Mouse (Mus musculus): ENCODE results near the gene Cipc. TPM values are rescaled to one million over a fixed set of nuclear protein-coding genes. Genes with fewer than 3 reads are reported as not detected.

Gene Cipc
- polyA plus RNA-seq, 1 experiment from 2014 or later: 22.7 TPM

DNA sequence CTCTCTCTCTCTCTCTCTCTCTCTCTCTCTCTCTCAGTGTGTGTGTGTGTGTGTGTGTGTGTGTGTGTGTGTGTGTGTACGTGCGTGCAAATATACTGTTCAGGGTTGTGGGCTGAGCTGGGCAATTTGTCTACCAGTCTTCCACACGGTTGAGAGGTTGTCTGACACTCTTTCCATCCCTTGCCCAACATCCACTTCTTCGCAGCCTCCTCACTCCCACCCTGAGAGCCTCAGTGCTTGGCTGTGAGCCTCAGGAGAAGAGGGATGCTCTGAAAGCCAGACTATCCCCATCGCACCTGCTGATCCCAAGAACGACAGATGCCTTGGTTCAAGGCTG is 54.0 kb downstream of the Cipc start:
- H3K27me3 ChIP-seq: no peaks in the 10 kb centered on the region
- H3K4me3 ChIP-seq (replicated peaks): no peak overlapping the region
- no peaks in the 10 kb centered on the region for H3K36me3 ChIP-seq
- no peak overlapping the region for H3K4me2 ChIP-seq
- H3K9ac ChIP-seq: no peak overlapping the region
- H3K9me3 ChIP-seq (replicated peaks): no peaks in the 10 kb centered on the region
- ATAC-seq (replicated peaks; ENCODE audit: low FRiP score): no peak
- no peaks in the 10 kb centered on the region for H3K4me1 ChIP-seq
- 43% methylated on average over 6 of the region's 6 CpGs for WGBS
- no peak overlapping the region for H3K27ac ChIP-seq

DNA sequence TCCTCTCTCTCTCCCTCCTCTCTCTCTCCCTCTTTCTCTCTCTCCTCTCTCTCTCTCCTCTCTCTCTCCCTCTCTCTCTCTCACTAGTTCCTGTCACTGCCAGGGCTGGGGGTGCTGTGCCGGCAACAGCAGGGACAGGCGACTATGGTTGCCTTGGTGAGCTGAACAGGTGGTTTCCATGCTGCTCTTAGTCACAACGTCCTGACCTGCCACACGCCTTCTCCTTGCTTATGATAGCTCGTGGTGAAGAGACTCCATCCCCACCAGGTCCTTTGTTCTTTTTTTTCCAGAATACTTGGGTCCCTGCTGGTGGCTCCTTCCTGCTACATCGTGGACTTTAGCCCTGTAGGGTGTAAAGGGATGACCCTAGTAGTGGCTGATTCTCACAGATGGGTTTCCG is 55.4 kb downstream of the Cipc start:
- Histone ChIP-seq H3K9ac (no peak overlapping the region), H3K4me2 (no peak overlapping the region), H3K36me3 (no peaks in the 10 kb centered on the region), H3K9me3 (replicated peaks) (no peaks in the 10 kb centered on the region), H3K4me1 (no peaks in the 10 kb centered on the region), H3K27me3 (no peaks in the 10 kb centered on the region), H3K27ac (no peak overlapping the region), H3K4me3 (replicated peaks) (no peak overlapping the region)
- WGBS: 55% methylated on average over 7 of the region's 7 CpGs
- no peak for ATAC-seq (replicated peaks; ENCODE audit: low FRiP score)

DNA sequence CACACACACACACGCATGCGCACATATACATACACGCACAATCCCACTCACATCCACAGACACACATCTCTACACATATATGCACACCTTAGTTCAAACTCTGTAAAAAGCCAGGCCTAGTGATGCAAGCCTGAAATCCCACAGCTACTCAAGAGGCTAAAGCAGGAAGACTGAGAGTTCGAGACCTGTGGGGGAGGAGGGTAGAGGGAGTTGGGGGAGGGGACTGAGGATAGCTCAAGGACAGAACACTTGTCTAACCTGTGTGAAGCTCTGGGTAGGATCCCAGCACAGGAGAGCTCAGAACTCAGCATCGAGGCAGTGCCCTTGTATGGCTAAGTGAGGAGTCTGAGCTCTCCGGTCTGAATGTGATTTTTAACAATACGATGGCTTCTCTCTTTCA is 56.0 kb downstream of the Cipc start:
- WGBS: 63% methylated on average over 7 of the region's 7 CpGs
- Histone ChIP-seq H3K27ac (no peak overlapping the region), H3K9me3 (replicated peaks) (no peaks in the 10 kb centered on the region), H3K36me3 (no peaks in the 10 kb centered on the region), H3K27me3 (no peaks in the 10 kb centered on the region), H3K4me2 (no peak overlapping the region), H3K4me1 (no peaks in the 10 kb centered on the region), H3K9ac (no peak overlapping the region), H3K4me3 (replicated peaks) (no peak overlapping the region)
- ATAC-seq (replicated peaks; ENCODE audit: low FRiP score): no peak

DNA sequence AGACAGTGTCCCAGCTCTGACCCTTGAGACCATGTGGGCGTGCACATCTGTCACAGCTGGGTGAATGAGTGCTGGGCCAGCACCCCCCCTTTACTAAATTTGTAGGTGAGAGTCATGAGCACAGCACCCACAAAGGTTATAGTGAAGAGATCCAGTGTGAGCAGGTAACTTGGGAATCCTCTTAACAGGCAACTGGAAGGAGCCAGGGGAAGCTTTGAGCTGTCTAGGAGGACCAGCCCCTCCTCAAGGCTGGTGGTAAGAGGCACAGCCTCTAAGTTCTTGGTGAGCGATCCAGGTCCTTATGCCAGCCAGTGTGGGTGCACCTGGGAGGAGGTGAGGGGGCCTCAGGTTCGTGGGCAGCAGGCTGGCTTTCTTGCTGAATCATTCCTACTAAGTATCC is 56.8 kb downstream of the Cipc start:
- H3K36me3 ChIP-seq: no peaks in the 10 kb centered on the region
- H3K27me3 ChIP-seq: no peaks in the 10 kb centered on the region
- 54% methylated on average over 3 of the region's 3 CpGs for WGBS
- no peak overlapping the region for H3K9ac ChIP-seq
- no peak overlapping the region for H3K4me2 ChIP-seq
- H3K4me3 ChIP-seq (replicated peaks): no peak overlapping the region
- no peak for ATAC-seq (replicated peaks; ENCODE audit: low FRiP score)
- no peaks in the 10 kb centered on the region for H3K9me3 ChIP-seq (replicated peaks)
- H3K4me1 ChIP-seq: no peaks in the 10 kb centered on the region
- no peak overlapping the region for H3K27ac ChIP-seq

- Histone ChIP-seq H3K4me2 (no peak overlapping the region), H3K27me3 (peaks cover 4% of the 10 kb centered on the region; the same call in 1 of the 2 replicates), H3K4me1 (no peaks in the 10 kb centered on the region), H3K9ac (no peak overlapping the region), H3K36me3 (no peaks in the 10 kb centered on the region), H3K9me3 (replicated peaks) (no peaks in the 10 kb centered on the region), H3K27ac (no peak overlapping the region), H3K4me3 (replicated peaks) (no peak overlapping the region)
- ATAC-seq (replicated peaks; ENCODE audit: low FRiP score): no peak
- WGBS: 86% methylated on average over 4 of the region's 4 CpGs
Measured at GRCm38 (mm10) chr12:87004596-87004995, 57.8 kb downstream of the Cipc start.

Other genes starting within 250 kb of the Cipc start
- gene Angel1, start 220.6 kb upstream of the Cipc start, polyA plus RNA-seq (2015; fragmentation: Nextera tagmentation; extraction: Ambion mirVana): 8.5 and 10.2 TPM in 2 replicates
- gene Lrrc74a, start 212.7 kb upstream of the Cipc start, polyA plus RNA-seq (2015; fragmentation: Nextera tagmentation; extraction: Ambion mirVana): not detected in 2 replicates
- 40.7 and 43.9 TPM in 2 replicates for gene Irf2bpl, start 62.2 kb upstream of the Cipc start, polyA plus RNA-seq (2015; fragmentation: Nextera tagmentation; extraction: Ambion mirVana)
- 0.08 TPM in 1 of 2 replicates, not detected in the other for gene Zdhhc22, start 43.4 kb downstream of the Cipc start, polyA plus RNA-seq (2015; fragmentation: Nextera tagmentation; extraction: Ambion mirVana)
- gene Tmem63c, start 74.3 kb downstream of the Cipc start, polyA plus RNA-seq (2015; fragmentation: Nextera tagmentation; extraction: Ambion mirVana): 0.06 and 0.10 TPM in 2 replicates
- 0.69 and 0.74 TPM in 2 replicates for gene Ngb, start 155.5 kb downstream of the Cipc start, polyA plus RNA-seq (2015; fragmentation: Nextera tagmentation; extraction: Ambion mirVana)
- 43.9 and 56.1 TPM in 2 replicates for gene Gstz1, start 200.1 kb downstream of the Cipc start, polyA plus RNA-seq (2015; fragmentation: Nextera tagmentation; extraction: Ambion mirVana)
- 18.5 and 19.0 TPM in 2 replicates for gene Pomt2, start 200.9 kb downstream of the Cipc start, polyA plus RNA-seq (2015; fragmentation: Nextera tagmentation; extraction: Ambion mirVana)